Mouse (Mus musculus) R1 (cell line): ENCODE results near the gene Coq8b.

ENCODE experiments used
- DNase-seq: peaks from one replicate; pipeline ENCODE4 v3.0.0-alpha.2; 2018; ENCODE audit warnings: low read depth, low spot score

Coq8b gene

GRCm38 (mm10) chr7:27228865-27229264, 4.0 kb upstream of the Coq8b start:
- no peak for DNase-seq

GRCm38 (mm10) chr7:27230781-27231180, 2.0 kb upstream of the Coq8b start:
- DNase-seq = peak; percentile 81

DNA sequence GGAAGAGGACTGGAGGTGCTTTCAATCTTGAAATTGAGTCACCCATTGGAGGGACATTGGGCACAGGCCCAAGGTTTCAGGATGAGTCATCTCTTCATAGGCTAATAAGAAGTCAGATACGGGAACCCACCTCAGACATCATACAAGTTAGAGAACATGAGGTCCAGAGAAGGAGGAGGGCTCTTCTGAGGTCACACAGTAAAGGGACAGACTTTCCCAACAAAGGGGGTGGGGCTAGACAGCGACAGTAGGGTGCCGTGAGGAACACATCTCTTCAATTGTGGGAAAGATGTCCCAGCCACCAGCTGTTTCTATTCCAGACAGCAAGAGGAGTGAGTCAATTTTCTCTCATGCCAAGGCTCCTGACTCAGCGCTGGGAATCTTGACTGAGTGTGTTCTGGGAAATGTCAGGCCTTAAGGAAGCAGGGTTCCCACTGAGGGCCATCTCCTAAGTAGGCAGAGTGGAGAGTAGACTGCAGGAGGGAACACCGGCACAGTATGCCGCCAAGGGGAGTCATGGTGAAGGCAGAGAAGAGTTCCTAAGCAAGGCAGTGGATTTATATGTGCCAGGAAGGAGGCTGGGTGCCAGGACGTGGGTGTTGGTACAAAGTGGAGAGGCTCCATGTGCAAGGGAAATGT, 1.0 kb upstream of the Coq8b start:
- no peak for DNase-seq

GRCm38 (mm10) chr7:27233300-27233699, 477 bp downstream of the Coq8b start:
- no peak for DNase-seq

DNA sequence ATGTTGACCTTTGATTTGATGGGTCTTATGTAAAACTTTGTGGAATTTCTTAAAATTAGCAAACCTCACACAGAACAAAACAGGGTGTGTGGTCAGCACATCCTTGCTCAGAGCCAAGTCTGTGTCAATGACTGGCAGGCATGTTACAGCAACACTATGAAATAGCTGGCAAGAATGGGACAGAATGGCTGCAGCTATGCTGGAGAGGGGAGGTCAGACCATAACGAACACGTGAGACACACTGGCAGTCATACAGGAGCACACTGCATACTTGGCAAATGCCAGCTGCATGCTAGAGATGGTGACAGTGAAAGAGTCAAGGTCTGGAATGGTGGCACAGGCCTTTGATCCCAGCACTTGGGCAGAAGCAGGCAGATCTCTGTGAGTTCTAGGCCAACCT, 2.9 kb downstream of the Coq8b start:
- no peak for DNase-seq

- peak; percentile 49 for DNase-seq
Observed at GRCm38 (mm10) chr7:27237527-27237926, 4.7 kb downstream of the Coq8b start.

GRCm38 (mm10) chr7:27238568-27238967, 5.7 kb downstream of the Coq8b start:
- DNase-seq = no peak

GRCm38 (mm10) chr7:27243211-27243610, 10.4 kb downstream of the Coq8b start:
- DNase-seq = peak; percentile 44

DNA sequence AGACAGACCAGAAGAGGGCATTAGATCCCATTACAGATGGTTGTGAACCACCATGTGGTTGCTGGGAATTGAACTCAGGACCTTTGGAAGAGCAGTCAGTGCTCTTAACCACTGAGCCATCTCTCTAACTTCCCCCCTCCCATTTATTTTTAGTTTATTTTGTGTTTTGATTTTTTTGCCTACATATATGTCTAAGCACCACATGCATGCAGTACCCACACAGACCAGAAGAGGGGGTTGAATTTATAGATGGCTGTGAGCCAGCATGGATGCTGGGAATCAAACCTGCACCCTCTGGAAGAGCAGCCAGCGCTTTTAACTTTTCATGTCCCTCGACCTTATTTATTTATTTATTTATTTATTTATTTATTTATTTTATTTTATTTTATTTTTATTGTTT, 11.3 kb downstream of the Coq8b start:
- DNase-seq = peak; percentile 70

DNA sequence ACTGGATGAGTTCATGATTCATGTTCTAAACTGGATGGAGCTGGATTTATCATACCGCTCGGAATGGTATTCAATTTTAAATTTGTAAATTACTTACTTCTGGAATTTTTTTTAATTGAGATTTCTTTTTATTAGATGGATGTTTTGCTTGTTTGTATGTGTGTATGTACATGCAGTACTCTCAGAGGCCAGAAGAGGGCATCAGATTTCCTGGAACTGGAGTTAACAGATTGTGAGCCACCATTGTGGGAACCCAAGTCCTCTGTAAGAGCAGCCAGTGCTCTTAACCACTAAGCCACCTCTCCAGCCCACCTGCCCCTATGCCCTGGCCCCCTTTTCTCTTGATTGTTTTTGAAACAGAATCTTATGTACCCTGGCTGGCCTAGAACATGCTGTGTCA, 16.3 kb downstream of the Coq8b start:
- DNase-seq = peak; percentile 78

- DNase-seq = no peak
Observed at GRCm38 (mm10) chr7:27249928-27250327, 17.1 kb downstream of the Coq8b start.

GRCm38 (mm10) chr7:27251946-27252345, 19.1 kb downstream of the Coq8b start:
- DNase-seq = no peak

GRCm38 (mm10) chr7:27255721-27256120, 22.9 kb downstream of the Coq8b start:
- DNase-seq = no peak

DNA sequence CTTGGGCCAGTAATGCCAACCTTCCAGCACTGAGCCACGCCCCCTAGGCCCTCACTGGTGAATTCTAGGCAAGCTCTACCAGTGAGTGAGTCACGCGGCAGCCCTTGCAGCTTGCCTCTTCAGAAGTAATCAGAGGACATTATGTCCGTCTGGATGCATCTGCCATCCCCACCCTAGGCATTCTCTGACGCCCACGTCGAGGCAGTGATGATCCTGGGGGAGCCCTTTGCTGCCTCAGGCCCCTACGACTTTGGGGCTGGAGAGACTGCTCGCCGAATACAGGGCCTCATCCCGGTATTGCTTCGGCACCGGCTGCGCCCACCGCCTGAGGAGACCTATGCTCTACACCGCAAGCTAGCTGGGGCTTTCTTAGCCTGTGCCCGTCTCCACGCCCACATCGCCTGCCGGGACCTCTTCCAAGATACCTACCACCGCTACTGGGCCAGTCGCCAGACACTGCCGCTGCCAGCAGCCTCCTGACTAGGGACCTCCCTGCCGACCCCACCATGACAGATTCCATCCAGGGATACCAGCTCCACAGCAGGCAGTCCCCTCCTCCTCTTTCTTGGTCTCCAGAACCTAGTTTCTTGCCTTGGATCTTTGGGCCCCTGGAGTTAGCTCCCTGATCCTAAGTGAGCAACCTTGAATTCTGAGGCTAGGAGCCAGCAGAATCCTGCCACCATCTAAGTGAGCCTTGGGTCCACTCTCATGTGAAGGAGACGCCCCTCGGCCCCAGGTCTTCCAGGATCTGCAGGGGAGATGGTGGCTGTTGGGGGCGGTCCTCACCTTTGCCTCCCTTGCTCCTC, 24.4 kb downstream of the Coq8b start:
- DNase-seq = no peak

GRCm38 (mm10) chr7:27257852-27258204, 25.0 kb downstream of the Coq8b start:
- no peak for DNase-seq

DNA sequence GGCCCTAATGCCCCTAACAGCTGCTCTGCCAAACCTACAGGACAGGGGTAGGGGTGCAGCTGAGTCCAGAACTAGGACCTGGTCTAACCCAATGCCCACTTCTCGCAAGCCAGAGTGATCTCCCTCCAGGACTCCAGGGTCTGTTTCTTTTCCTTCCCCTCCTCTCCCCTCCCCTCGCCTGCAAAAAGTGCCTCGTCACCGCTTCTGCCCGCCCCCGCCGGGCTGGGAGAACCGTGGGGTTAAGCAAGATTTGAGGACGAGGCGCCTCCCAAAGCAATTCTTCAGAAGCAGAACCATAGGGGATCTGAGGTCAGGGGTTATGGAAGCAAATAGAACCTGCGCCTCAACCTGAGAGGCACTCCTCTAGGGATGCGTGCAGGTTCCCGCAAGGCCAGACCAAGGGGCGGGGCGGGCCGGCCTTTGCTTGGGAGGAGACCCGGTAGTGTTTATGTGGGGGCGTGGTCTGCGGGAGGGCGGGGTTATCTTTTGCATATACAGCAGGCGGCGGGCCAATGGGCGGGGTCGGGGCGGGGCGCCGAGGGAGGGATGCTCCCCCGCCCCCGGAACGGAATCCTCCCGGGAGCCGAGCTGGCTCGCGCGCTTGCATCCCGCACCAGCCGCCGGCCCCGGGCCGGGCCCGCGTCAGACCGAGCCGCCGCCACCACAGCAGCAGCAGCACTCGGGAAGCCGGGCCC, 25.5 kb downstream of the Coq8b start, which contains the start of gene Numbl:
TSS of gene Numbl (plus strand) at position 229 of the 695 bp plus-strand sequence.
- DNase-seq = peak; percentile 96

GRCm38 (mm10) chr7:27259271-27259721, 26.5 kb downstream of the Coq8b start:
- peak; percentile 60 for DNase-seq

GRCm38 (mm10) chr7:27259771-27260170, 26.9 kb downstream of the Coq8b start:
- no peak for DNase-seq

DNA sequence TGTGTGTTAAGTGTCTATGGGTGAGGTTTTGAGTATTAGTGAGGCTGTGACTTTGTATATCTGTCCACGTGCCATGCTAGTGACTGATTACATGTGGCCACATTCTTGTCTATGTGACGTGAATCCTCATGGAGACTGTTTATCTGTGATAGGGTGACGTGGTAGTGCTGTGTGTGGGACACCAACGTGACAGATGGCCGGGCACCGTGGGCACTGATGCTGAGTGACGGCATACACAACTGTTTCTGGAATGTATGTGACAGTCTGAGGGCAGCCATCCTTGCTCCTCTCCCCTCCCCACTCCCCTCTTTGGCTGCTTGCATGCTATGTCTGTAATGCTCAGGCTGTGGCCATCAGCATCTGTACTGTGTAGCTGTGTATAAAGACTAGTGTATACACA, 28.0 kb downstream of the Coq8b start:
- no peak for DNase-seq

DNA sequence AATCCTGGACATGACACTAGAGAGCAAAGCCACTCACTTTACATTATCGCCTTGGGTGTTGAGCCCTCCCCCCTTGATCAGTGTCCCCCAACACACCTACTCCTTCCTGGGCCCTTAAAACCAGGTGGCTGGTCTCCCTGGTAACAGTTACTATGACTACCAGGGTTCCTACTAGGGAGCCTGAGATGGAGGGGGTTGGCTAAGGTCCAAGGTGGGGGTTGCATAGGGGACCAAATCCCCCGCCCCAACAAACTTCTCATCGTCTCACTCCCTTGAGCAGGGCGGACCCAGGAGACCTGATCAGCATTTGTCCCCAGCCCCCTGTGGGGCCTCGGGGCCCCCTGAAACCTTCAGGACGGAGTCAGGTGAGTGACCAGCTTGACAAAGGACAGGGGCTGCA, 29.1 kb downstream of the Coq8b start:
- DNase-seq = no peak

DNA sequence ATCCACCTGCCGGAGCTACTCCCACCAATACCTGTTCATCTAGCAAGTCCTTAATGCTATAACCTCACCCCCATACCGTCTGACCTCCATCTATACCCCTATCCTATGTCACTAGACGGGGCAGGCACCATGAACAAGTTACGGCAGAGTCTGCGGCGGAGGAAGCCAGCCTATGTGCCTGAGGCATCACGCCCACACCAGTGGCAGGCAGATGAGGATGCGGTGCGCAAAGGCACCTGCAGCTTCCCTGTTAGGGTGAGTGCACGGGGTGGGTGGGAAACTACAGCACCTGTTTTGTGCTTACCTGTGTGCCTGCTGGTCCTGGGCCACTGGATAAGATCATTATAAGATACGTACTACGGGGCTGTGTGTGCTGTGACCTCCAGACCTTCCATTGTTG, 31.9 kb downstream of the Coq8b start:
- no peak for DNase-seq

DNA sequence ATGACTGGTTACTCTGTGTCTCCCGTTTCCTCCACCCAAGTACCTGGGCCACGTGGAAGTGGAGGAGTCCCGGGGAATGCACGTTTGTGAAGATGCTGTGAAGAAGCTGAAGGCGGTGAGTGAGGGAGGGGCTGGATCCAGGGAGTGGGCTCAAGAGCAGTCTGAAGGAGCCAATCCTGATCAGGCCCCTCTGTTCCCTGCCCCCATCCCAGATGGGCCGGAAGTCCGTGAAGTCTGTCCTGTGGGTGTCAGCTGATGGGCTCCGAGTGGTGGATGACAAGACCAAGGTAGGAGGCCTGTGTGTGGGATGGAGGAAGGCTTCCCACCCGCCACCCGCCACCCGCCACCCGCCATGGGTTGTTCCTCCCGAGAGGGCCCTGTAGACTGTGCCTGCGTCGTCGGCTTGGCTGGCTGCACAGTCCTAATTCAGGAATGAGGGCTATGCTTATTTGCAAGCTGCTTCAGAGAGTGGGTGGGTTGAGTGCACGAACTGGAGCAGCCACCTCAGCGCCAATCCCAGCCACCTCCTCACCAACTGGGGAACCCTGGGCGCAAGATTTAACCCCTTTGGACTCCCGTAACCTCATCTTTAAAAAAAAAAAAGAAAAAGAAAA, 33.8 kb downstream of the Coq8b start:
- peak; percentile 68 for DNase-seq
